Mouse (Mus musculus): ENCODE results near the gene Leng1.

DNA sequence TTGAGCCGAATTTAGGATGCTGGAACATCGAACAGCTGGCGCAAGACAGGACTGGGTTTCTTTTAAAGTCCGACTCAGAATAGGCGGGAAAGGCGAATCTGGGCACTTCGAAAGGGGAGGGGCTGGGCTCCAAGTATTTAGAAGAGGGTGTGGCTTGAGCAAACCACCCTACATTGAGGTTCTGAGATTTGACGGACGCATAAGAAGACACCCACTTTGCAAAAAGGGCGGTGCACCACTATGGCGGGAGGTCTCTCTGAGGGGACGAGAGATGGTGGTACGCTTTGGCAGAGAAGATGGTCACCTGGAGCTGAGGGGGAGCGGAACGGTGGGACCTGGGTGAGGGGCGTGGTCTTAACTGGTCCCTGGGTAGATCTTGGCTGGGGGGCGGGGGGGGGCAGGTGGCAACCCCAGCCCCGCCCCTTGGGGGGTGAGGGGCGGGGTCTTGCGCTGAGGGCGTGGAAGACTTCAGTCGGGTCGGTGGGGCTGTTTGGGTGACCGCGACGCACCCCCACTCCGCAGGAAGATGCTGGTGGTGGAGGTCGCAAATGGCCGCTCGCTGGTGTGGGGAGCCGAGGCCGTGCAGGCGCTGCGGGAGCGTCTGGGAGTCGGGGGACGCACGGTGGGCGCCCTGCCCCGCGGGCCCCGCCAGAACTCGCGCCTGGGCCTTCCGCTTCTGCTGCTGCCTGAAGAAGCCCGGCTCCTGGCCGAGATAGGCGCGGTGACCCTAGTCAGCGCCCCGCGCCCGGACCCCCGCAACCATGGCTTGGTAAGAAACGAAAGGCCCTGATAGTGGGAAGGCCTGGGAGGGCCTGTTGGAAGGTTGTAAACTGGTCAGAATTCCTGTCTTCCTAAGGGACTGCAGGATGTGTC is 28.7 kb upstream of the Leng1 start:
- TF ChIP-seq EP300 (IDR thresholded peaks at IDR 0.05; ENCODE audit: low read depth): no peak
- no peak for TF ChIP-seq CTCF (IDR thresholded peaks at IDR 0.05; ENCODE audit: low read depth)
